Mouse (Mus musculus): ENCODE measurements around the gene Fam19a1.

DNA sequence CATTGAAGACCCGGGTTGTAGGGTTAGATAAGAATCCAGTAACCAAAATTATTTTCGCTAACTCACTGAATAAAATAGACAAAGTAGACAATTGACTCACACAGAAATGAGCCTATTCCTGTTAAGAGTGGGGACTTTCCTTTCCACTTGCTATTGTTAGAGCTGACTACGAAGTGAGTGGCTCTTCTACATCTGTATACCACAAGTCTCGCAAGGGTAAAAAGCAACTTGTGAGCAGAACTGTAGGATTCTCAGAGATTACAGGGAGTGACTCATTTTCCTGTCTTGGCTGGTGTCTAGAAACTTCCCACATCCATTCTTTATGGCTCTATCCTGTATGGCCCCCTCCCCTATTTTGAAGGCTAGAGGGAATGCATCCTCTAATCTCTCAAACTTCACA, 41.9 kb upstream of the Fam19a1 start:
- no peak for TF ChIP-seq CTCF (IDR thresholded peaks at IDR 0.05; ENCODE audit: low read depth, low read length)
- no peak for TF ChIP-seq POLR2A (IDR thresholded peaks at IDR 0.05; ENCODE audit: borderline replicate concordance, low read depth, low read length)

All from bone marrow macrophage, adult 2 months (primary cell).